Mouse (Mus musculus) left cerebral cortex, postnatal 10 days (tissue): ENCODE measurements around the gene Glra1. TPM values are rescaled to one million over a fixed set of nuclear protein-coding genes. Genes with fewer than 3 reads are reported as not detected.
"Not testable (repeated sequence)": the region's sequence is repeated elsewhere in the genome, so short reads cannot be mapped to it uniquely, and the experiment has no call there.

ENCODE experiments used
- DNase-seq, 2 experiments: peaks; one replicate each; pipeline ENCODE4 v3.0.0; 2021 to 2022; ENCODE audit warnings: low spot score in 2 of 2, mixed read lengths in 1 of 2; ENCODE audit errors: extremely low spot score in 1 of 2
- intact Hi-C: fragments of 180-260 bp; cut with DNase I; formaldehyde crosslinking; loops from one replicate; pipeline ENCODE4 v1.15.1; 2025
- total RNA-seq, 2 experiments: library from RNA; stranded (reverse); gene quantifications; 2 replicates each; pipeline ENCODE4 v1.2.3; 2021

The Glra1 gene
- under 1 TPM; 0.60 to 0.67 TPM for total RNA-seq

- peak in 1 of 2 experiments; percentile 65 for DNase-seq
- intact Hi-C loops = loop anchor here (10.0 kb wide), 1 partner anchor 187 kb away; no protein-coding TSS in a partner anchor
Measured at GRCm38 (mm10) chr11:55607808-55608523, at the start of gene Glra1. Gene Glra1 (minus strand): TSS chr11:55608198.

- DNase-seq = no peak
- intact Hi-C loops = no loop called here
Measured at GRCm38 (mm10) chr11:55636961-55637360, 29.0 kb upstream of the Glra1 start.

GRCm38 (mm10) chr11:55633901-55634300, 25.9 kb upstream of the Glra1 start:
- DNase-seq = no peak
- intact Hi-C loops = no loop called here

GRCm38 (mm10) chr11:55614631-55615030, 6.6 kb upstream of the Glra1 start:
- intact Hi-C loops, DNase-seq: not testable (repeated sequence)

GRCm38 (mm10) chr11:55608524-55608920, 524 bp upstream of the Glra1 start:
- intact Hi-C loops = loop anchor here (10.0 kb wide), 1 partner anchor 186 kb away; no protein-coding TSS in a partner anchor

GRCm38 (mm10) chr11:55607066-55607807, 761 bp downstream of the Glra1 start:
- peak; percentile 10 to 28 for DNase-seq
- intact Hi-C loops = loop anchor here (10.0 kb wide), 1 partner anchor 188 kb away; no protein-coding TSS in a partner anchor

More at GRCm38 (mm10) chr11:55608524-55608920, 524 bp upstream of the Glra1 start:
- no peak for DNase-seq

GRCm38 (mm10) chr11:55601447-55602065, 6.4 kb downstream of the Glra1 start:
- DNase-seq = no peak
- intact Hi-C loops = loop anchor here (10.0 kb wide), 1 partner anchor 193 kb away; no protein-coding TSS in a partner anchor

- no peak for DNase-seq
- intact Hi-C loops = no loop called here
Measured at GRCm38 (mm10) chr11:55595726-55596125, 12.3 kb downstream of the Glra1 start.

- intact Hi-C loops = no loop called here
- DNase-seq = no peak
Measured at GRCm38 (mm10) chr11:55594411-55594810, 13.6 kb downstream of the Glra1 start.

- intact Hi-C loops = no loop called here
- DNase-seq = no peak
Measured at GRCm38 (mm10) chr11:55591194-55591593, 16.8 kb downstream of the Glra1 start.

- intact Hi-C loops = no loop called here
- no peak for DNase-seq
Measured at GRCm38 (mm10) chr11:55589376-55590167, 18.4 kb downstream of the Glra1 start.

GRCm38 (mm10) chr11:55574397-55574796, 33.6 kb downstream of the Glra1 start:
- intact Hi-C loops = no loop called here
- peak in 1 of 2 experiments; percentile 40 for DNase-seq

GRCm38 (mm10) chr11:55571144-55571543, 36.9 kb downstream of the Glra1 start:
- intact Hi-C loops = no loop called here
- peak in 1 of 2 experiments; percentile 30 for DNase-seq

- intact Hi-C loops = no loop called here
- no peak for DNase-seq
Measured at GRCm38 (mm10) chr11:55566309-55567099, 41.5 kb downstream of the Glra1 start.

- intact Hi-C loops = no loop called here
- no peak for DNase-seq
Measured at GRCm38 (mm10) chr11:55545690-55546089, 62.3 kb downstream of the Glra1 start.

- DNase-seq = no peak
- intact Hi-C loops = no loop called here
Measured at GRCm38 (mm10) chr11:55542671-55543070, 65.3 kb downstream of the Glra1 start.

- intact Hi-C loops = no loop called here
- no peak for DNase-seq
Measured at GRCm38 (mm10) chr11:55542128-55542527, 65.9 kb downstream of the Glra1 start.

- DNase-seq = no peak
- intact Hi-C loops = no loop called here
Measured at GRCm38 (mm10) chr11:55534766-55535165, 73.2 kb downstream of the Glra1 start.
